Mouse (Mus musculus): ENCODE measurements around the gene Psme3. TPM values are rescaled to one million over a fixed set of nuclear protein-coding genes. Genes with fewer than 3 reads are reported as not detected.

Gene Psme3
- polyA plus RNA-seq, 1 experiment, result 48.8 TPM

- Histone ChIP-seq H3K4me1 (ENCODE audit: control insufficient read depth, insufficient read depth, low read length) (no peaks in the 10 kb centered on the region), H3K27ac (ENCODE audit: insufficient read depth, low read depth, low read length) (no peak overlapping the region), H3K4me3 (ENCODE audit: insufficient read depth, low read length) (no peak overlapping the region)
- TF ChIP-seq CTCF (IDR thresholded peaks at IDR 0.05; ENCODE audit: low read depth, low read length) (no peak), POLR2A (IDR thresholded peaks at IDR 0.05; ENCODE audit: borderline replicate concordance, low read depth, low read length) (no peak)
These were observed 33.2 kb downstream of the Psme3 start for GRCm38 (mm10) chr11:101349216-101349615.

DNA sequence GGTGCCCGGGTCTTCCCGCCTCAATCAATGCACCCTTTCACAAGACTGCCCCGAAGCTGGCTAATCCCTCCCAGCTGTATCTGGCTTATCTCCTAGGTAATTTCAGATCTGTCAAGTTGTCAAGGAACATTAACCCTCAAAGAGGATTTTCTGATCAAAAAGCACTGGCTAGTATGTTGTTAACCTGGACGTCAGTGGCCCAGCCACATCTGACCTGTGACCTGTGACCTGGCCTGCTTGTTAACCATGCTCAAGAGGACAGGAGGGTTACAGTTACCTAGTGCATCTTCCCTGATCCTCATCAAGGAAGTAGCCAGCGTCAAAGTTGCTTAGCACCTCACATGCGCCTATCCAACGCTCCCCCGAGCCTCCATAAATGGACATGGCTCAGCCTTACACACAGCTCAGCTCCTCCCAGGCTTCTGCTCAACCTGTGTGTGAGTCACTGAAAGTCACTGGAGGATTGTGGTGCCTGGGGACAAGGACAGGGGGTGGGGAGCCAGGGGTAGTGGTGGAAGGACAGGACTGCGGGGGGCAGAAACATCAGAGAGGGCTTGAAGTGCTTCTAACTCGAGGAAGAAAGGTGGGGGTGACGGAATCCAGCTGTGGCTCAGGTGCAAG lies 35.2 kb downstream of the Psme3 start:
- H3K27ac ChIP-seq (ENCODE audit: insufficient read depth, low read depth, low read length), result no peak overlapping the region
- no peaks in the 10 kb centered on the region for H3K4me1 ChIP-seq (ENCODE audit: control insufficient read depth, insufficient read depth, low read length)
- TF ChIP-seq POLR2A (IDR thresholded peaks at IDR 0.05; ENCODE audit: borderline replicate concordance, low read depth, low read length) (no peak), CTCF (IDR thresholded peaks at IDR 0.05; ENCODE audit: low read depth, low read length) (no peak)
- H3K4me3 ChIP-seq (ENCODE audit: insufficient read depth, low read length), result no peak overlapping the region

- Histone ChIP-seq H3K27ac (ENCODE audit: insufficient read depth, low read depth, low read length) (no peak overlapping the region), H3K4me3 (ENCODE audit: insufficient read depth, low read length) (no peak overlapping the region), H3K4me1 (ENCODE audit: control insufficient read depth, insufficient read depth, low read length) (no peaks in the 10 kb centered on the region)
- TF ChIP-seq POLR2A (IDR thresholded peaks at IDR 0.05; ENCODE audit: borderline replicate concordance, low read depth, low read length) (no peak), CTCF (IDR thresholded peaks at IDR 0.05; ENCODE audit: low read depth, low read length) (no peak)
These were observed 35.7 kb downstream of the Psme3 start for GRCm38 (mm10) chr11:101351721-101352111.

DNA sequence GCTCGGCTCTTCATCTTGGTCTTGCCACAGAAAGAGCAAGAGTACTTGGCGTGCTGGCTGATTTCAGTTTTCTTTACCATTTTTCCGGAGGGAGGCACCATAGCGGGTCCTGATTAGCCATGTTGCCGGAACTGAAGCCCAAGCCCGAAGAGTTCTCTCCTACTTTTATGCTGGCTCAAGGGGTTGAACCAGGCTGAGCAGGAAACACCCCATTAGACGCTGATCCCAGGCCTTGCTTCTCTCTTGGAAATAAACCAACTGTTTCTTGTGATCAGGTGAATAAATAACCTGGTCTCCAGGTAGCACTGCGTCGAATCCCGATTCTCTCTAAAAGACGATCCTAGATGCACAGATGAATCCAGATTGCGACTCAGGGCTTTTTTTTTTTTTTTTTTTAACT lies 37.4 kb downstream of the Psme3 start:
- no peaks in the 10 kb centered on the region for H3K4me1 ChIP-seq (ENCODE audit: control insufficient read depth, insufficient read depth, low read length)
- no peak overlapping the region for H3K27ac ChIP-seq (ENCODE audit: insufficient read depth, low read depth, low read length)
- no peak overlapping the region for H3K4me3 ChIP-seq (ENCODE audit: insufficient read depth, low read length)
- no peak for TF ChIP-seq POLR2A (IDR thresholded peaks at IDR 0.05; ENCODE audit: borderline replicate concordance, low read depth, low read length)
- TF ChIP-seq CTCF (IDR thresholded peaks at IDR 0.05; ENCODE audit: low read depth, low read length), result no peak

- Histone ChIP-seq H3K4me3 (ENCODE audit: insufficient read depth, low read length) (no peak overlapping the region), H3K4me1 (ENCODE audit: control insufficient read depth, insufficient read depth, low read length) (no peaks in the 10 kb centered on the region), H3K27ac (ENCODE audit: insufficient read depth, low read depth, low read length) (no peak overlapping the region)
- TF ChIP-seq CTCF (IDR thresholded peaks at IDR 0.05; ENCODE audit: low read depth, low read length), result no peak
- TF ChIP-seq POLR2A (IDR thresholded peaks at IDR 0.05; ENCODE audit: borderline replicate concordance, low read depth, low read length), result no peak
These were observed 38.5 kb downstream of the Psme3 start for GRCm38 (mm10) chr11:101354438-101355010.

DNA sequence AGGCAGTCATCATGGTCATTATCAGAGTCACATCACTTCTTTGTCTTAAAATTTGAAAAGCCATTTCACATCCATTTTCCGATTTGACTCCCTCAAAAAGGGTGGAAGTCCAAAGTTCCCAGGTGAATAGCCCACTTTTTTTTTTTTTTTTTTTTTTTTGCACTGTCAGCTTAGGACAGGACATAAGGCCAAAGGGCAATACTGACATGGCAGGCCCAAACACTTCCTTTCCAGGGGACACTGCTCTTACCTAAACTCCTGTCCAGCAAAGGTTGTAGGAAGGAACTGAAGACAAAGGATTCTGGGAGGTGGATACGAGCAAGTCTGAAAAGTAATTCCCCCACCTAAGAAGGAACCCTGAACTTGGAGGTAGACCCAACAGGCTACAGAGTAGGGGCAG lies 39.9 kb downstream of the Psme3 start:
- no peak overlapping the region for H3K4me3 ChIP-seq (ENCODE audit: insufficient read depth, low read length)
- H3K27ac ChIP-seq (ENCODE audit: insufficient read depth, low read depth, low read length), result no peak overlapping the region
- TF ChIP-seq CTCF (IDR thresholded peaks at IDR 0.05; ENCODE audit: low read depth, low read length), result no peak
- no peak for TF ChIP-seq POLR2A (IDR thresholded peaks at IDR 0.05; ENCODE audit: borderline replicate concordance, low read depth, low read length)
- no peaks in the 10 kb centered on the region for H3K4me1 ChIP-seq (ENCODE audit: control insufficient read depth, insufficient read depth, low read length)

DNA sequence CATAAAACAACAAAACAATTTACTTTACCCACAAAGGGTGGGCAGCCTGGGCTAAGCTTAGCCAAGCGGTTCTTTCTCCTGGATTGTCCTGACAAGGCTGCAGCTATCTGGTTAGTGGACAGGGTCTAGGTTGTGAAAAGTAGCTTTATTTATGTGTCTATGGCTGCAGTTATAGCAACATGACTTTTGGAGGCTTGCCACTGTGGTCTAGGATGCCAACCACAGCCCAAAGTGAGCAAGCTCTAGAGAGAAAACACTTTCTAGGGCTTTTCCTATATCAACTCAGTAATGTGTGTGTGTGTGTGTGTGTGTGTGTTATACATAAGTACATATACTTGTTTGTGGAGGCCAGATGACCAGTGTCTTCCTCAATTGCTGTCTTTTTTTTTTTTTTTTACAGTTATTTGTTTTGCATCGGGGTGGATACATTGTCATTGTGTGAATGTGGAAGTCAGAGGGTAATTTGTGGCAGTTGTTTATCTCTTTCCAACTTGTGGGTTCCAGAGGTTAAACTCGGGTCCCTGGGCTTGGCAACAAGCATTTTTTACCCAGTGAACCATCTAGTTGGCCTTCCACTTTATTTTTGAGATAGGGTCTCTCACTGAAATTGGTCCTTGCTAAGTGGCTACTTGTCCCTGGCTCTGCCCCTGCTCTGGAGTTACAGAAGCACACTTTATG lies 41.6 kb downstream of the Psme3 start:
- TF ChIP-seq CTCF (IDR thresholded peaks at IDR 0.05; ENCODE audit: low read depth, low read length) (no peak), POLR2A (IDR thresholded peaks at IDR 0.05; ENCODE audit: borderline replicate concordance, low read depth, low read length) (no peak)
- Histone ChIP-seq H3K27ac (ENCODE audit: insufficient read depth, low read depth, low read length) (no peak overlapping the region), H3K4me3 (ENCODE audit: insufficient read depth, low read length) (no peak overlapping the region), H3K4me1 (ENCODE audit: control insufficient read depth, insufficient read depth, low read length) (no peaks in the 10 kb centered on the region)

GRCm38 (mm10) chr11:101359776-101360175 lies 43.8 kb downstream of the Psme3 start:
- H3K27ac ChIP-seq (ENCODE audit: insufficient read depth, low read depth, low read length), result no peak overlapping the region
- no peaks in the 10 kb centered on the region for H3K4me1 ChIP-seq (ENCODE audit: control insufficient read depth, insufficient read depth, low read length)
- TF ChIP-seq CTCF (IDR thresholded peaks at IDR 0.05; ENCODE audit: low read depth, low read length) (no peak), POLR2A (IDR thresholded peaks at IDR 0.05; ENCODE audit: borderline replicate concordance, low read depth, low read length) (no peak)
- no peak overlapping the region for H3K4me3 ChIP-seq (ENCODE audit: insufficient read depth, low read length)

DNA sequence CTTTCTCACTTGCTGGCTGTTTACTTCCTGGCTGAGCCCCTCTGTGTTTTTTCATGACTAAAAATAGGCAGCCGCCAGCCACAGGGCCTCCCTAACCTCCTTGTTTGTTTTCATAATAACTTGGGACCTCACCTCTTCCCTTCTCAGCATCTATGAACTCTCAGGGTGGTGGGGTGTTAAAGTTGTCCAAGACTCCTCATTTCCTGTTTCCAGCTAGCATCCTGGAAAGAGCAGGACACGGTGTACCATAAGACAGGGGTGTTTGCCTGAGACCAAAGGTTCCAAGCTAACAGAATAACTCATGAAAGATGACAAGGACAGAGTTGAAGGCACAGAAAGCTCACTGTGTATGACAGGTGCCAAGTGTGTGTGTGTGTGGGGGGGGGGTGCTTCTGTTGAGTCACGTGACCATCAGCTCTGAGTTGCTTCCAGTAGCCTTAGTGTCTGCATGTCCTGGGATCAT lies 44.7 kb downstream of the Psme3 start:
- Histone ChIP-seq H3K27ac (ENCODE audit: insufficient read depth, low read depth, low read length) (no peak overlapping the region), H3K4me1 (ENCODE audit: control insufficient read depth, insufficient read depth, low read length) (no peaks in the 10 kb centered on the region), H3K4me3 (ENCODE audit: insufficient read depth, low read length) (no peak overlapping the region)
- TF ChIP-seq POLR2A (IDR thresholded peaks at IDR 0.05; ENCODE audit: borderline replicate concordance, low read depth, low read length) (no peak), CTCF (IDR thresholded peaks at IDR 0.05; ENCODE audit: low read depth, low read length) (no peak)

DNA sequence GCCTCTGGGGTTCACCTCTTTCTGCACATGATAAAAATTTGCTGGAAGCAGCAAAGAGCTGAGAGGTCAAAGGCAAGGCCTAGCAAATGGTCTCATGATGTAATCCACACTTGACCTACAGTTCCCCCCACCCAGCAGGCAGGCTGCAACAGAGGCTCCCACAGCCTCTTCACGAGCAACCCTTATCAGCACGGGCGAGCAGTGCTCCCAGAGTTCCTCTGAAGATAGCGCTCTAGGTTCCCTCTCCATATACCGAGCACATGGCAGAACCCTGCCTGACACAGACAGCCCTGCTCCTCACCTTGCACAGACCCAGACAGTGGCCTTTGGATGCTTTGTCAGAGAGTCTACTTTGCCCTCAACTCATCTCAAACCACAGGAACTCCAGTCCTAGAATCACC lies 48.5 kb downstream of the Psme3 start:
- TF ChIP-seq POLR2A (IDR thresholded peaks at IDR 0.05; ENCODE audit: borderline replicate concordance, low read depth, low read length) (no peak), CTCF (IDR thresholded peaks at IDR 0.05; ENCODE audit: low read depth, low read length) (no peak)
- Histone ChIP-seq H3K4me3 (ENCODE audit: insufficient read depth, low read length) (no peak overlapping the region), H3K4me1 (ENCODE audit: control insufficient read depth, insufficient read depth, low read length) (no peaks in the 10 kb centered on the region), H3K27ac (ENCODE audit: insufficient read depth, low read depth, low read length) (no peak overlapping the region)
